Mouse (Mus musculus): ENCODE measurements around the gene Osbpl10. TPM values are rescaled to one million over a fixed set of nuclear protein-coding genes. Genes with fewer than 3 reads are reported as not detected.
A peak's percentile ranks its signal among the peaks of the same experiment; 100 is the strongest.

The Osbpl10 gene
- total and polyA plus RNA-seq, 2 experiments from 2014 or later: 0.36 to 2.9 TPM

DNA sequence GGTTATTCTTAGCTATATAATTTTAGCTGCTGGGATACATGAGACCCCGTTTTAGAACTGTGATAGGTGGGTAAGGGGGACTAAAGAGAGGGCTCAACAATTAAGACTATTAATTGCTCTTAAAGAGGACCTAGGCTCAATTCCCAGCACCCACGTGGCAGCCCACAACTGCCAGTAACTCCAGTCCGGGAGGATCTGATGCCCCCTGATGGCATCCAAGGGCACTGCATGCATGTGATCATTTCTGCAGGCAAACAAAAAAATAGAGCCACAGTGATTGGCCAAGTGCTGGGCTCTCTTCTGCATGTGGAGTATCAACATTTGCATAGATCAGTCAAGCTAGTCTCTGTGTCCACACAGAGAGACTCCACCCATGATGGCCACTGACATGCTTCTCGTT lies 96.8 kb downstream of the Osbpl10 start:
- Histone ChIP-seq H3K27me3 (ENCODE audit: control insufficient read depth, insufficient read depth, low read length) (no peaks in the 10 kb centered on the region), H3K4me2 (ENCODE audit: low read depth, low read length) (no peak overlapping the region), H3K4me3 (ENCODE audit: low read depth, low read length) (no peak overlapping the region), H3K4me1 (ENCODE audit: control insufficient read depth, insufficient read depth) (no peaks in the 10 kb centered on the region), H3K9ac (replicated peaks; ENCODE audit: low read depth, low read length) (no peak overlapping the region), H3K9me3 (replicated peaks; ENCODE audit: control insufficient read depth, low read length) (peaks cover 8% of the 10 kb centered on the region), H3K27ac (ENCODE audit: low read depth) (no peak overlapping the region), H3K36me3 (replicated peaks; ENCODE audit: control insufficient read depth, insufficient read depth, low read length) (no peaks in the 10 kb centered on the region)
- 79% methylated on average over 4 of the region's 4 CpGs for WGBS
- ATAC-seq (ENCODE audit: insufficient read depth, low read depth) (no peak), DNase-seq (ENCODE audit: low spot score) (no peak)
- TF ChIP-seq CTCF (IDR thresholded peaks at IDR 0.05; ENCODE audit: low read depth) (no peak), EP300 (IDR thresholded peaks at IDR 0.05; ENCODE audit: low read depth) (no peak)

- H3K9ac ChIP-seq (replicated peaks; ENCODE audit: low read depth, low read length): no peak overlapping the region
- H3K27me3 ChIP-seq (ENCODE audit: control insufficient read depth, insufficient read depth, low read length): no peaks in the 10 kb centered on the region
- no peaks in the 10 kb centered on the region for H3K4me1 ChIP-seq (ENCODE audit: control insufficient read depth, insufficient read depth)
- H3K9me3 ChIP-seq (replicated peaks; ENCODE audit: control insufficient read depth, low read length): 0 out of 2 replicates have a peak, but pooled peaks cover 4% of the 10 kb centered on the region
- no peak overlapping the region for H3K4me3 ChIP-seq (ENCODE audit: low read depth, low read length)
- peak; percentile 90 for DNase-seq (ENCODE audit: low spot score)
- 31% methylated on average over 17 of the region's 17 CpGs for WGBS
- peak; percentile 90 for TF ChIP-seq CTCF (IDR thresholded peaks at IDR 0.05; ENCODE audit: low read depth)
- TF ChIP-seq EP300 (IDR thresholded peaks at IDR 0.05; ENCODE audit: low read depth): no peak
- H3K4me2 ChIP-seq (ENCODE audit: low read depth, low read length): peak overlapping the region; percentile 27
- no peaks in the 10 kb centered on the region for H3K36me3 ChIP-seq (replicated peaks; ENCODE audit: control insufficient read depth, insufficient read depth, low read length)
- H3K27ac ChIP-seq (ENCODE audit: low read depth): no peak overlapping the region
- ATAC-seq (ENCODE audit: insufficient read depth, low read depth): peak; percentile 93
Observed at GRCm38 (mm10) chr9:115088295-115088993, 110.1 kb downstream of the Osbpl10 start.

- no peak overlapping the region for H3K9ac ChIP-seq (replicated peaks; ENCODE audit: low read depth, low read length)
- no peak overlapping the region for H3K27ac ChIP-seq (ENCODE audit: low read depth)
- DNase-seq (ENCODE audit: low spot score) (no peak), ATAC-seq (ENCODE audit: insufficient read depth, low read depth) (no peak)
- H3K27me3 ChIP-seq (ENCODE audit: control insufficient read depth, insufficient read depth, low read length): no peaks in the 10 kb centered on the region
- no peaks in the 10 kb centered on the region for H3K36me3 ChIP-seq (replicated peaks; ENCODE audit: control insufficient read depth, insufficient read depth, low read length)
- no peak for TF ChIP-seq EP300 (IDR thresholded peaks at IDR 0.05; ENCODE audit: low read depth)
- peak; percentile 16; the same call in 1 of the 2 replicates for TF ChIP-seq CTCF (IDR thresholded peaks at IDR 0.05; ENCODE audit: low read depth)
- H3K4me1 ChIP-seq (ENCODE audit: control insufficient read depth, insufficient read depth): no peaks in the 10 kb centered on the region
- no peak overlapping the region for H3K4me2 ChIP-seq (ENCODE audit: low read depth, low read length)
- H3K9me3 ChIP-seq (replicated peaks; ENCODE audit: control insufficient read depth, low read length): 0 out of 2 replicates have a peak, but pooled peaks cover 4% of the 10 kb centered on the region
- 78% methylated on average over 5 of the region's 5 CpGs for WGBS
- H3K4me3 ChIP-seq (ENCODE audit: low read depth, low read length): no peak overlapping the region
Observed at GRCm38 (mm10) chr9:115089644-115090043, 111.3 kb downstream of the Osbpl10 start.

- peak; percentile 82 for ATAC-seq (ENCODE audit: insufficient read depth, low read depth)
Observed at GRCm38 (mm10) chr9:115096481-115096880, 118.1 kb downstream of the Osbpl10 start.

GRCm38 (mm10) chr9:115097340-115097739 lies 119.0 kb downstream of the Osbpl10 start:
- ATAC-seq (ENCODE audit: insufficient read depth, low read depth) (no peak), DNase-seq (ENCODE audit: low spot score) (no peak)
- no peaks in the 10 kb centered on the region for H3K27me3 ChIP-seq (ENCODE audit: control insufficient read depth, insufficient read depth, low read length)
- no peak overlapping the region for H3K9ac ChIP-seq (replicated peaks; ENCODE audit: low read depth, low read length)
- WGBS: 88% methylated on average over 4 of the region's 4 CpGs
- H3K9me3 ChIP-seq (replicated peaks; ENCODE audit: control insufficient read depth, low read length): 0 out of 2 replicates have a peak, but pooled peaks cover 4% of the 10 kb centered on the region
- H3K36me3 ChIP-seq (replicated peaks; ENCODE audit: control insufficient read depth, insufficient read depth, low read length): no peaks in the 10 kb centered on the region
- no peaks in the 10 kb centered on the region for H3K4me1 ChIP-seq (ENCODE audit: control insufficient read depth, insufficient read depth)
- H3K4me2 ChIP-seq (ENCODE audit: low read depth, low read length): no peak overlapping the region
- no peak overlapping the region for H3K27ac ChIP-seq (ENCODE audit: low read depth)
- no peak overlapping the region for H3K4me3 ChIP-seq (ENCODE audit: low read depth, low read length)
- TF ChIP-seq EP300 (IDR thresholded peaks at IDR 0.05; ENCODE audit: low read depth): no peak
- TF ChIP-seq CTCF (IDR thresholded peaks at IDR 0.05; ENCODE audit: low read depth): no peak

More at GRCm38 (mm10) chr9:115096481-115096880, 118.1 kb downstream of the Osbpl10 start:
- TF ChIP-seq EP300 (IDR thresholded peaks at IDR 0.05; ENCODE audit: low read depth) (no peak), CTCF (IDR thresholded peaks at IDR 0.05; ENCODE audit: low read depth) (no peak)
- peak overlapping the region; percentile 19 for H3K4me3 ChIP-seq (ENCODE audit: low read depth, low read length)
- no peak overlapping the region for H3K27ac ChIP-seq (ENCODE audit: low read depth)
- H3K4me2 ChIP-seq (ENCODE audit: low read depth, low read length): peak overlapping the region; percentile 48
- 0 out of 2 replicates have a peak, but pooled peaks cover 4% of the 10 kb centered on the region for H3K9me3 ChIP-seq (replicated peaks; ENCODE audit: control insufficient read depth, low read length)
- DNase-seq (ENCODE audit: low spot score): peak; percentile 33
- no peaks in the 10 kb centered on the region for H3K4me1 ChIP-seq (ENCODE audit: control insufficient read depth, insufficient read depth)
- H3K27me3 ChIP-seq (ENCODE audit: control insufficient read depth, insufficient read depth, low read length): no peaks in the 10 kb centered on the region
- no peaks in the 10 kb centered on the region for H3K36me3 ChIP-seq (replicated peaks; ENCODE audit: control insufficient read depth, insufficient read depth, low read length)
- H3K9ac ChIP-seq (replicated peaks; ENCODE audit: low read depth, low read length): no peak overlapping the region
- 25% methylated on average over 10 of the region's 10 CpGs for WGBS

All from heart, postnatal 0 days (tissue).